Mouse (Mus musculus): ENCODE results near the gene Trpm6. TPM values are rescaled to one million over a fixed set of nuclear protein-coding genes. Genes with fewer than 3 reads are reported as not detected.

Gene Trpm6
- total and polyA plus RNA-seq, 2 experiments from 2014 or later = 0.20 TPM; not detected in 1

- Histone ChIP-seq H3K4me2 (ENCODE audit: low read depth, low read length) (no peak overlapping the region), H3K9me3 (replicated peaks; ENCODE audit: control insufficient read depth, low read length) (no peaks in the 10 kb centered on the region), H3K9ac (replicated peaks; ENCODE audit: low read depth, low read length) (no peak overlapping the region), H3K27ac (ENCODE audit: low read depth) (no peak overlapping the region), H3K4me1 (ENCODE audit: control insufficient read depth, insufficient read depth) (no peaks in the 10 kb centered on the region), H3K4me3 (ENCODE audit: low read depth, low read length) (no peak overlapping the region), H3K27me3 (ENCODE audit: control insufficient read depth, insufficient read depth, low read length) (no peaks in the 10 kb centered on the region), H3K36me3 (replicated peaks; ENCODE audit: control insufficient read depth, insufficient read depth, low read length) (no peaks in the 10 kb centered on the region)
- ATAC-seq (ENCODE audit: insufficient read depth, low read depth) (no peak), DNase-seq (ENCODE audit: low spot score) (no peak)
- TF ChIP-seq EP300 (IDR thresholded peaks at IDR 0.05; ENCODE audit: low read depth) = no peak
- no peak for TF ChIP-seq CTCF (IDR thresholded peaks at IDR 0.05; ENCODE audit: low read depth)
- 64% methylated on average over 3 of the region's 3 CpGs for WGBS
Observed at GRCm38 (mm10) chr19:18909641-18910040, 159.9 kb downstream of the Trpm6 start.

GRCm38 (mm10) chr19:18911755-18912340 lies 162.1 kb downstream of the Trpm6 start:
- Histone ChIP-seq H3K4me3 (ENCODE audit: low read depth, low read length) (no peak overlapping the region), H3K9ac (replicated peaks; ENCODE audit: low read depth, low read length) (no peak overlapping the region), H3K4me2 (ENCODE audit: low read depth, low read length) (no peak overlapping the region), H3K36me3 (replicated peaks; ENCODE audit: control insufficient read depth, insufficient read depth, low read length) (no peaks in the 10 kb centered on the region), H3K27ac (ENCODE audit: low read depth) (no peak overlapping the region), H3K4me1 (ENCODE audit: control insufficient read depth, insufficient read depth) (no peaks in the 10 kb centered on the region), H3K9me3 (replicated peaks; ENCODE audit: control insufficient read depth, low read length) (no peaks in the 10 kb centered on the region), H3K27me3 (ENCODE audit: control insufficient read depth, insufficient read depth, low read length) (no peaks in the 10 kb centered on the region)
- ATAC-seq (ENCODE audit: insufficient read depth, low read depth) = no peak
- TF ChIP-seq EP300 (IDR thresholded peaks at IDR 0.05; ENCODE audit: low read depth) = no peak
- no peak for TF ChIP-seq CTCF (IDR thresholded peaks at IDR 0.05; ENCODE audit: low read depth)
- DNase-seq (ENCODE audit: low spot score) = no peak

- H3K4me1 ChIP-seq (ENCODE audit: control insufficient read depth, insufficient read depth) = no peaks in the 10 kb centered on the region
- no peak for ATAC-seq (ENCODE audit: insufficient read depth, low read depth)
- H3K4me2 ChIP-seq (ENCODE audit: low read depth, low read length) = no peak overlapping the region
- TF ChIP-seq EP300 (IDR thresholded peaks at IDR 0.05; ENCODE audit: low read depth) (no peak), CTCF (IDR thresholded peaks at IDR 0.05; ENCODE audit: low read depth) (no peak)
- no peaks in the 10 kb centered on the region for H3K27me3 ChIP-seq (ENCODE audit: control insufficient read depth, insufficient read depth, low read length)
- no peaks in the 10 kb centered on the region for H3K36me3 ChIP-seq (replicated peaks; ENCODE audit: control insufficient read depth, insufficient read depth, low read length)
- 73% methylated on average over 6 of the region's 6 CpGs for WGBS
- H3K4me3 ChIP-seq (ENCODE audit: low read depth, low read length) = no peak overlapping the region
- H3K27ac ChIP-seq (ENCODE audit: low read depth) = no peak overlapping the region
- H3K9me3 ChIP-seq (replicated peaks; ENCODE audit: control insufficient read depth, low read length) = no peaks in the 10 kb centered on the region
- H3K9ac ChIP-seq (replicated peaks; ENCODE audit: low read depth, low read length) = no peak overlapping the region
- no peak for DNase-seq (ENCODE audit: low spot score)
Observed at GRCm38 (mm10) chr19:18941391-18941790, 191.6 kb downstream of the Trpm6 start.

Other genes with a start within 250 kb of the Trpm6 start
- 81.7 and 82.7 TPM in 2 replicates for gene Ostf1, start 118.2 kb upstream of the Trpm6 start, total RNA-seq (2014; rRNA removed; ENCODE audit: low replicate concordance)
- gene Ostf1, start 118.2 kb upstream of the Trpm6 start, polyA plus RNA-seq (2015; fragmentation: Nextera tagmentation; extraction: Ambion mirVana) = 89.2 and 89.3 TPM in 2 replicates
- 1.6 and 13.8 TPM in 2 replicates for gene Nmrk1, start 118.0 kb upstream of the Trpm6 start, total RNA-seq (2014; rRNA removed; ENCODE audit: low replicate concordance)
- 6.7 TPM in 2 replicates for gene Nmrk1, start 118.0 kb upstream of the Trpm6 start, polyA plus RNA-seq (2015; fragmentation: Nextera tagmentation; extraction: Ambion mirVana)
- 15.3 and 24.6 TPM in 2 replicates for gene Carnmt1, start 79.2 kb upstream of the Trpm6 start, total RNA-seq (2014; rRNA removed; ENCODE audit: low replicate concordance)
- gene Carnmt1, start 79.2 kb upstream of the Trpm6 start, polyA plus RNA-seq (2015; fragmentation: Nextera tagmentation; extraction: Ambion mirVana) = 28.6 and 30.9 TPM in 2 replicates
- gene D030056L22Rik, start 36.8 kb upstream of the Trpm6 start, total RNA-seq (2014; rRNA removed; ENCODE audit: low replicate concordance) = 16.9 and 33.9 TPM in 2 replicates
- gene D030056L22Rik, start 36.8 kb upstream of the Trpm6 start, polyA plus RNA-seq (2015; fragmentation: Nextera tagmentation; extraction: Ambion mirVana) = 14.6 and 18.8 TPM in 2 replicates

All from heart, postnatal 0 days (tissue).